Mouse (Mus musculus): ENCODE measurements around the gene Ecm1.

DNA sequence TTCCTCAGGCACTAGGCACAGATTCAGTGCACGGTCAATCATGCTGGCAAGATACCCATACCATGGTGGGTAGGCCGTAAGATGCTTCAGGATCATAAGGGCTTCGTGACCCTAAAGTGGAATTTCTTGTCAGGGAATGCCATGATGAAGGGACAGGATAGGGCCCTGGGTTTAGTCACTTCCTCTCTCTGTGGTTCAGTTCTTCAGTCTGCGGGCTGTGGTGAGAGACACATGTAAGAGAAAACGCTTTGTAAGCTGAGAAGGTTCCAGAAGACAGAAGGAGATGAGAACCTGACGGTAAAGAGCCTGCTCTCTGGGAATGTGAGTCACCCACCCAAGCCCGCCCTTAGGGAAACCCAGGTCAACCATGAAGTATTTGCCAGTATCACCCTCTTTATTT is 31.9 kb downstream of the Ecm1 start:
- TF ChIP-seq GATA1 (IDR thresholded peaks at IDR 0.05; ENCODE audit: low read length) = no peak
- TF ChIP-seq TAL1 (IDR thresholded peaks at IDR 0.05; ENCODE audit: low read length) = no peak

Data from erythroblast, embryonic 14.5 days (primary cell).